Mouse (Mus musculus) effector memory CD4-positive, alpha-beta T cell, adult 5 months (primary cell): ENCODE measurements around the gene Fdx1. TPM values are rescaled to one million over a fixed set of nuclear protein-coding genes. Genes with fewer than 3 reads are reported as not detected.

Experiments used
- polyA plus RNA-seq: library from polyadenylated mRNA; unstranded; fragments of 100-300 nt; shearing (Covaris generic); gene quantifications from one replicate; pipeline ENCODE4 v1.2.1, GENCODE M21; 2017

Fdx1 gene
- 23.1 TPM for polyA plus RNA-seq

GRCm38 (mm10) chr9:51962975-51963701 is at the start of gene Fdx1:
Gene Fdx1, minus strand, starts transcription at chr9:51963556.

Other genes with a start within 250 kb of the Fdx1 start
- 0.41 TPM for gene Arhgap20, start 198.2 kb downstream of the Fdx1 start, polyA plus RNA-seq
- 67.1 TPM for gene Rdx, start 83.6 kb upstream of the Fdx1 start, polyA plus RNA-seq
- gene Zc3h12c, start 205.0 kb upstream of the Fdx1 start, polyA plus RNA-seq: 1.1 TPM